Mouse (Mus musculus) embryo, embryonic 11 days (tissue): ENCODE measurements around the gene Slx1b.
"Not testable (repeated sequence)": the region's sequence is repeated elsewhere in the genome, so short reads cannot be mapped to it uniquely, and the experiment has no call there.

Experiments used
- DNase-seq: peaks from one replicate; pipeline ENCODE4 v3.0.0-alpha.2; 2015

The Slx1b gene

GRCm38 (mm10) chr7:126695631-126696207 lies at the start of gene Slx1b:
Gene Slx1b (minus strand): TSS chr7:126695784.
- peak; percentile 98 for DNase-seq

- DNase-seq = no peak
Measured at GRCm38 (mm10) chr7:126741964-126742482, 46.4 kb upstream of the Slx1b start.

GRCm38 (mm10) chr7:126741452-126741851 lies 45.9 kb upstream of the Slx1b start:
- no peak for DNase-seq

GRCm38 (mm10) chr7:126740977-126741376 lies 45.4 kb upstream of the Slx1b start:
- DNase-seq = no peak

- DNase-seq = no peak
Measured at GRCm38 (mm10) chr7:126740132-126740735, 44.6 kb upstream of the Slx1b start.

- no peak for DNase-seq
Measured at GRCm38 (mm10) chr7:126739551-126739950, 44.0 kb upstream of the Slx1b start.

- no peak for DNase-seq
Measured at GRCm38 (mm10) chr7:126736122-126736521, 40.5 kb upstream of the Slx1b start.

- DNase-seq = not testable (repeated sequence)
Measured at GRCm38 (mm10) chr7:126730256-126730789, 34.7 kb upstream of the Slx1b start.

GRCm38 (mm10) chr7:126725667-126726066 lies 30.1 kb upstream of the Slx1b start:
- no peak for DNase-seq

- no peak for DNase-seq
Measured at GRCm38 (mm10) chr7:126725077-126725476, 29.5 kb upstream of the Slx1b start.

GRCm38 (mm10) chr7:126721635-126722034 lies 26.1 kb upstream of the Slx1b start:
- DNase-seq = no peak

GRCm38 (mm10) chr7:126718787-126719337 lies 23.3 kb upstream of the Slx1b start:
- no peak for DNase-seq

GRCm38 (mm10) chr7:126717566-126717965 lies 22.0 kb upstream of the Slx1b start:
- no peak for DNase-seq

- DNase-seq = no peak
Measured at GRCm38 (mm10) chr7:126715679-126716078, 20.1 kb upstream of the Slx1b start.

GRCm38 (mm10) chr7:126711910-126712309 lies 16.3 kb upstream of the Slx1b start:
- no peak for DNase-seq

GRCm38 (mm10) chr7:126710266-126710665 lies 14.7 kb upstream of the Slx1b start:
- no peak for DNase-seq

GRCm38 (mm10) chr7:126708175-126708952 lies 12.8 kb upstream of the Slx1b start:
- no peak for DNase-seq

- DNase-seq = no peak
Measured at GRCm38 (mm10) chr7:126707442-126708174, 12.0 kb upstream of the Slx1b start, which contains the start of gene Coro1a. Gene Coro1a (minus strand): TSS chr7:126707787.

GRCm38 (mm10) chr7:126704121-126704980 lies 8.8 kb upstream of the Slx1b start:
- DNase-seq = peak; percentile 86

GRCm38 (mm10) chr7:126703757-126704077 lies 8.1 kb upstream of the Slx1b start:
- DNase-seq = no peak
